Mouse (Mus musculus): ENCODE results near the gene Ndufa10. TPM values are rescaled to one million over a fixed set of nuclear protein-coding genes. Genes with fewer than 3 reads are reported as not detected.
"Not testable (repeated sequence)": the region's sequence is repeated elsewhere in the genome, so short reads cannot be mapped to it uniquely, and the experiment has no call there.

The Ndufa10 gene
- 173 and 175 TPM in 2 replicates for polyA plus RNA-seq (2012; rRNA removed)

- H3K4me1 ChIP-seq (ENCODE audit: control insufficient read depth, insufficient read depth, low read length) = peaks cover 5% of the 10 kb centered on the region
- H3K27ac ChIP-seq (ENCODE audit: insufficient read depth, low read length) = peak within 1 kb of the TSS; percentile 49; the same call in 1 of the 2 replicates
- TF ChIP-seq POLR2A (IDR thresholded peaks at IDR 0.05; ENCODE audit: extremely low read depth, insufficient read depth, low read length) (peak; percentile 47; the same call in 1 of the 2 replicates), CTCF (IDR thresholded peaks at IDR 0.05; ENCODE audit: extremely low read depth, insufficient read depth, low read length) (no peak)
Measured at GRCm38 (mm10) chr1:92473165-92474041, at the start of gene Ndufa10. Ndufa10 (minus strand) TSS chr1:92473860.

GRCm38 (mm10) chr1:92521376-92521775 lies 47.7 kb upstream of the Ndufa10 start:
- Histone ChIP-seq H3K4me3 (ENCODE audit: insufficient read depth, low read length) (no peak overlapping the region), H3K27ac (ENCODE audit: insufficient read depth, low read length) (no peak overlapping the region), H3K4me1 (ENCODE audit: control insufficient read depth, insufficient read depth, low read length) (peaks cover 8% of the 10 kb centered on the region)
- TF ChIP-seq CTCF (IDR thresholded peaks at IDR 0.05; ENCODE audit: extremely low read depth, insufficient read depth, low read length) (peak; percentile 58), POLR2A (IDR thresholded peaks at IDR 0.05; ENCODE audit: extremely low read depth, insufficient read depth, low read length) (no peak)

More at GRCm38 (mm10) chr1:92473165-92474041, at the start of gene Ndufa10:
- H3K4me3 ChIP-seq (ENCODE audit: insufficient read depth, low read length) = peak within 1 kb of the TSS; percentile 80

GRCm38 (mm10) chr1:92519046-92519445 lies 45.4 kb upstream of the Ndufa10 start:
- Histone ChIP-seq H3K4me3 (ENCODE audit: insufficient read depth, low read length) (no peak overlapping the region), H3K27ac (ENCODE audit: insufficient read depth, low read length) (no peak overlapping the region), H3K4me1 (ENCODE audit: control insufficient read depth, insufficient read depth, low read length) (peaks cover 8% of the 10 kb centered on the region)
- TF ChIP-seq CTCF (IDR thresholded peaks at IDR 0.05; ENCODE audit: extremely low read depth, insufficient read depth, low read length) (no peak), POLR2A (IDR thresholded peaks at IDR 0.05; ENCODE audit: extremely low read depth, insufficient read depth, low read length) (no peak)

DNA sequence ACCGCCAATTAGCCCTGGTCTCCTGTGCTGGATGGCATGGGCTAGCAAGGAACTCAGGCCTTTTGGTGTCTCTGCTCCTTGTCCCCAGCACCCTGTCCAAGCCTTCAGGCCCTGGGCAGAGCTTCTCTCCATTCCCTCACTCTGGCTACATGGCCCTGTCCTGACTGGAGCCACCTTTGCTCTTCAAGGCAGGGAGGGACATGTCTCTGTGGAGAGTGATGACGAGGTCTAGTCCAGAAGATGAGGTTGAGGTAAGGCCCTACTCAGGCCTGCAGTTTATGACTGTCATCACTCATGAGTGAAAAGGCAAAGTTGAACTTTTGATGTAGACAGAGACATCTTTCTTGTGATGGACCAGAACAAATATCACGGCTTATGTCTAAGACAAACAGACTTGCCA lies 44.9 kb upstream of the Ndufa10 start, which contains the start of gene Olfr1414:
TSS of gene Olfr1414 (minus strand) at position 101 of the 400 bp plus-strand sequence.
- Histone ChIP-seq H3K4me3 (ENCODE audit: insufficient read depth, low read length) (no peak within 1 kb of the TSS), H3K4me1 (ENCODE audit: control insufficient read depth, insufficient read depth, low read length) (peaks cover 8% of the 10 kb centered on the region), H3K27ac (ENCODE audit: insufficient read depth, low read length) (no peak within 1 kb of the TSS)
- no peak for TF ChIP-seq POLR2A (IDR thresholded peaks at IDR 0.05; ENCODE audit: extremely low read depth, insufficient read depth, low read length)
- no peak for TF ChIP-seq CTCF (IDR thresholded peaks at IDR 0.05; ENCODE audit: extremely low read depth, insufficient read depth, low read length)

GRCm38 (mm10) chr1:92515390-92515789 lies 41.7 kb upstream of the Ndufa10 start:
- no peak overlapping the region for H3K27ac ChIP-seq (ENCODE audit: insufficient read depth, low read length)
- peaks cover 8% of the 10 kb centered on the region for H3K4me1 ChIP-seq (ENCODE audit: control insufficient read depth, insufficient read depth, low read length)
- TF ChIP-seq POLR2A (IDR thresholded peaks at IDR 0.05; ENCODE audit: extremely low read depth, insufficient read depth, low read length) (no peak), CTCF (IDR thresholded peaks at IDR 0.05; ENCODE audit: extremely low read depth, insufficient read depth, low read length) (no peak)
- no peak overlapping the region for H3K4me3 ChIP-seq (ENCODE audit: insufficient read depth, low read length)

DNA sequence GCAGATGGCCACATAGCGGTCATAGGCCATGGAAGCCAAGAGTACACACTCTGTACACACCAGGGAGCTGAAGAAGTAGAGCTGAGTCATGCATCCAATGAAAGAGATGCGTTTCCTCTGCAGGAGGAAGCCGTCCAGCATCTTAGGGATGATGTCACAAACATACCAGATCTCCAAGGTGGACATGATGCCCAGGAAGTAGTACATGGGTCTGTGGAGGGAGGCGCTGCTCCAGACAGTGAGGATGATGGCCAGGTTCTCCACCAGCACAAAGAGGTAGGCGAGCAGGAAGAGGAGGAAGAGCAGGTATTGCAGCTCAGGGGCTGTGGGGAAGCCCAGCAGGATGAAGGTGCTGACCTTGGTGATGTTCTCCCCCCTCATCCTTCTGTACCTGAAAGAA lies 38.0 kb upstream of the Ndufa10 start:
- not testable (repeated sequence) for H3K4me1 ChIP-seq (ENCODE audit: control insufficient read depth, insufficient read depth, low read length); H3K27ac ChIP-seq (ENCODE audit: insufficient read depth, low read length); H3K4me3 ChIP-seq (ENCODE audit: insufficient read depth, low read length)

- no peak within 1 kb of the TSS for H3K27ac ChIP-seq (ENCODE audit: insufficient read depth, low read length)
- no peak within 1 kb of the TSS for H3K4me3 ChIP-seq (ENCODE audit: insufficient read depth, low read length)
- no peaks in the 10 kb centered on the region for H3K4me1 ChIP-seq (ENCODE audit: control insufficient read depth, insufficient read depth, low read length)
- no peak for TF ChIP-seq POLR2A (IDR thresholded peaks at IDR 0.05; ENCODE audit: extremely low read depth, insufficient read depth, low read length)
- TF ChIP-seq CTCF (IDR thresholded peaks at IDR 0.05; ENCODE audit: extremely low read depth, insufficient read depth, low read length) = no peak
Measured at GRCm38 (mm10) chr1:92496001-92496400, 22.3 kb upstream of the Ndufa10 start, which contains the start of gene Olfr1415. Olfr1415 (minus strand) TSS chr1:92496101.

- no peak for TF ChIP-seq POLR2A (IDR thresholded peaks at IDR 0.05; ENCODE audit: extremely low read depth, insufficient read depth, low read length)
- TF ChIP-seq CTCF (IDR thresholded peaks at IDR 0.05; ENCODE audit: extremely low read depth, insufficient read depth, low read length) = no peak
- no peak within 1 kb of the TSS for H3K27ac ChIP-seq (ENCODE audit: insufficient read depth, low read length)
Measured at GRCm38 (mm10) chr1:92485013-92485412, 11.4 kb upstream of the Ndufa10 start, which contains the start of gene Olfr1416. Olfr1416 (minus strand) TSS chr1:92485113.

DNA sequence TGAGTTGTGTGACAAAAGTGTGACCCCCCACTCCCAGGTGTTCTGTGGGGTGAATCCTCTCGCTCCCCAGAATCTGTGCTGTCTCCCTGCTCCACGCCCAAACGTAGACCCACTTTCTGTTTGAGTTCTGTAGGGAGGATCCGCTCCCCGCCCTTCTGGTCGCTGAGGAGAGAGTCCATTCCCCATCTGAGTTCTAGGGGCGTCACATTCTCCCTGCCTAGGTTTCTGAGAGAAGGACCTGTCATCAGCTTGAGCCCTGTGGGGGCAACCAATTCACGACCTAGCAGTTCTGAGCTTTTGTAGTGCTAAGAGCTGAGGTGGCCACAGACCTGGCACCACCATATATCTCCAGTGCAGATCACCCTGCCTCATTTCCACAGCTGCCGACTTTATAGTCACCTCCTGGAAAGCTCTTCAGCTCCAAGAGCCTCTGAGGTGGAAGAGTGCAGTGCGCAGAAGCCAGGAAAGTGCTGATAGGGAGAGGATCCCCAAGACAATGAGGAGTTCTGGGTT lies 462 bp upstream of the Ndufa10 start:
- TF ChIP-seq CTCF (IDR thresholded peaks at IDR 0.05; ENCODE audit: extremely low read depth, insufficient read depth, low read length) (no peak), POLR2A (IDR thresholded peaks at IDR 0.05; ENCODE audit: extremely low read depth, insufficient read depth, low read length) (no peak)
- Histone ChIP-seq H3K4me3 (ENCODE audit: insufficient read depth, low read length) (peak overlapping the region; percentile 80), H3K27ac (ENCODE audit: insufficient read depth, low read length) (no peak overlapping the region), H3K4me1 (ENCODE audit: control insufficient read depth, insufficient read depth, low read length) (peaks cover 5% of the 10 kb centered on the region)

More at GRCm38 (mm10) chr1:92485013-92485412, 11.4 kb upstream of the Ndufa10 start, which contains the start of gene Olfr1416:
- Histone ChIP-seq H3K4me1 (ENCODE audit: control insufficient read depth, insufficient read depth, low read length) (no peaks in the 10 kb centered on the region), H3K4me3 (ENCODE audit: insufficient read depth, low read length) (no peak within 1 kb of the TSS)
